Mouse (Mus musculus): ENCODE results near the gene Adam21. TPM values are rescaled to one million over a fixed set of nuclear protein-coding genes. Genes with fewer than 3 reads are reported as not detected.
A peak's percentile ranks its signal among the peaks of the same experiment; 100 is the strongest.

The Adam21 gene
- polyA plus RNA-seq (2016; fragmentation: Nextera tagmentation; extraction: Ambion mirVana) = 0.52 and 0.56 TPM in 2 replicates

DNA sequence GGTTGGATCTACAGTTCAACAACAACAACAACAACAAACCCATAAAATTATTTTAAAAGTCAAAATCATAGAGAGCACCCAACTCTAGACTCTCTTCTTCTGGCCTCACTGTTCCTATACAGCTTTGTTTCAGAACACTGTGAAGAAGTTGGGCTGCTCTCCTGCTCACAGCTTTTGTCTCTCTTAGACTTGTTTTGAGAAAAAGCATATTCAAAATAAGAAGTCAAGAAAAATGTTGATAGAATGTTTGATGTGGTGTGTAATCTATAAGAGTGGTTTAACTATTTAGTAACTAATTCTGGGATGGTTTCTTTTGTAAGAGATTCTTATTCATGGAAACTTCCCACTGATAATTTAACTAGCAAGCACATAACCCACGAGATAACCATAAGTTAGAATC is at the start of gene Adam21:
Gene Adam21 (minus strand): TSS at position 101 of the 400 bp plus-strand sequence.
- H3K4me2 ChIP-seq (replicated peaks) = no peak within 1 kb of the TSS
- no peaks in the 10 kb centered on the region for H3K9me3 ChIP-seq
- no peak within 1 kb of the TSS for H3K4me3 ChIP-seq
- no peaks in the 10 kb centered on the region for H3K27me3 ChIP-seq
- H3K27ac ChIP-seq (replicated peaks) = no peak within 1 kb of the TSS
- peaks cover 21% of the 10 kb centered on the region for H3K36me3 ChIP-seq
- H3K4me1 ChIP-seq = no peaks in the 10 kb centered on the region
- no peak for ATAC-seq (ENCODE audit: low FRiP score, low read depth)
- WGBS = 87% methylated on average over 1 of the region's 1 CpGs
- no peak within 1 kb of the TSS for H3K9ac ChIP-seq (replicated peaks)

DNA sequence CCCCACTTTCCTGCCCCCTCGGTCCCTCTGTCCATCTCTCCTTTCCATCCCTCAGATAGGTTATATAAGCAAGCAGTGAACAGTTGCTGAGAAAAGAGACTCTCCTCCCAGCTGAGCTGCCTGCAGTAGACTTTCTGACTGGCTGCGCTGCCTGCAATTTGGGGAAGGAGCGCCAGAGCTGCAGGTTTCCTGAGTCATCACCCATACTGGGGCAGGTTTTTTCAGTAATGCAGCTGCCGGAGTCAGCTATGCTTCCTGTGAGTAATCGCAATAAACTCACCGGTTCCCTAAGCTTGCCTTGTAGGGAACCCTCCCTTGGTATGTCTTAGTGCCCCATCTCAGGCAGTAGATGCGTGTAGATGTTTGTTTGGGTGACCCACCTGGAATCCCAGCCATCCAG is 48.7 kb upstream of the Adam21 start:
- H3K4me2 ChIP-seq (replicated peaks) = no peak overlapping the region
- H3K9ac ChIP-seq (replicated peaks) = no peak overlapping the region
- no peaks in the 10 kb centered on the region for H3K4me1 ChIP-seq
- 77% methylated on average over 7 of the region's 7 CpGs for WGBS
- H3K27ac ChIP-seq (replicated peaks) = no peak overlapping the region
- no peak overlapping the region for H3K4me3 ChIP-seq
- H3K27me3 ChIP-seq = no peaks in the 10 kb centered on the region; the same call in 1 of the 2 replicates
- no peaks in the 10 kb centered on the region for H3K36me3 ChIP-seq
- no peaks in the 10 kb centered on the region for H3K9me3 ChIP-seq
- ATAC-seq (ENCODE audit: low FRiP score, low read depth) = no peak

DNA sequence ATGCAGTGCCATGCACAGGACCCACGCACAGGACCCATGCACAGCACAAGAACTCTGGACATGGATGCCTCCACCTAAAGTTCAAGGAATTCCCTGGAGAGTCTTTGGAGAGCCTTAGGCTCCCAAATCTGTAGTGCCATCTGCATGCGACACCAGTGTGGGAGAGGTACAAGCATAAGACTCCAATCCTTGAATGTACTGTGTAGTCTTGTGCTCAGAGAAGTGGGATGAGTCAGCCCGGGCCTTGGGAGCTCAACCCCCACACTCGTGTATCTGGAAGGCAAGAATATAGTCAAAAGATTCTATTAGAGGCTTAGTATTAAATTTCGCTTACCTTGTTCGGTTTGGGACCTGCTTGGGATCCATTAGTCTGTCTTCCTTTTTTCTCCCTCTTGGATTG is 47.5 kb upstream of the Adam21 start:
- H3K9ac ChIP-seq (replicated peaks) = no peak overlapping the region
- 80% methylated on average over 6 of the region's 6 CpGs for WGBS

DNA sequence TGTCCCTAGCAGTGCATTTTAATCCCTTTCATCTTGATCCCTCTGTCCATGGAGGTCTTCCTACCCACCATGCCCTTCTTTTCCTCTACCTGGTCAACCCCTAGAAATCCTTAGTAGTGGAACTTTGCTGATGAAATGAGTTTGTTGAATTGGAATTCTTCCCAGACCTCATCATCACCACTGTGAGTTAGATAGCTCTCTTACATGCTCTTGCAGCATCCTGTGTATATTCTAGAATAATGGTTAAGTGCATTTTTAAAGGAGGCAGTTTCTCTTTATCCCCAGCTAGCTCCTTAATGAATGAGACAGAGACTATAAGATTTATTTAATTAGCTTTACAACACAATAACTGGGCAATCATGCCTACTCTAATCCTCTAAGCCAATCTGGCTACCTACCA is 41.2 kb upstream of the Adam21 start:
- ATAC-seq (ENCODE audit: low FRiP score, low read depth) = no peak
- no peaks in the 10 kb centered on the region for H3K9me3 ChIP-seq
- no peak overlapping the region for H3K4me2 ChIP-seq (replicated peaks)
- H3K27ac ChIP-seq (replicated peaks) = no peak overlapping the region
- no peaks in the 10 kb centered on the region for H3K27me3 ChIP-seq
- no peaks in the 10 kb centered on the region for H3K4me1 ChIP-seq
- no peak overlapping the region for H3K9ac ChIP-seq (replicated peaks)
- no peaks in the 10 kb centered on the region for H3K36me3 ChIP-seq
- no peak overlapping the region for H3K4me3 ChIP-seq

More for the DNA sequence above, 47.5 kb upstream of the Adam21 start:
- H3K4me3 ChIP-seq = no peak overlapping the region
- no peaks in the 10 kb centered on the region for H3K36me3 ChIP-seq
- no peaks in the 10 kb centered on the region for H3K9me3 ChIP-seq
- no peaks in the 10 kb centered on the region for H3K4me1 ChIP-seq
- H3K27ac ChIP-seq (replicated peaks) = no peak overlapping the region
- no peak for ATAC-seq (ENCODE audit: low FRiP score, low read depth)
- no peaks in the 10 kb centered on the region; the same call in 1 of the 2 replicates for H3K27me3 ChIP-seq
- H3K4me2 ChIP-seq (replicated peaks) = no peak overlapping the region

DNA sequence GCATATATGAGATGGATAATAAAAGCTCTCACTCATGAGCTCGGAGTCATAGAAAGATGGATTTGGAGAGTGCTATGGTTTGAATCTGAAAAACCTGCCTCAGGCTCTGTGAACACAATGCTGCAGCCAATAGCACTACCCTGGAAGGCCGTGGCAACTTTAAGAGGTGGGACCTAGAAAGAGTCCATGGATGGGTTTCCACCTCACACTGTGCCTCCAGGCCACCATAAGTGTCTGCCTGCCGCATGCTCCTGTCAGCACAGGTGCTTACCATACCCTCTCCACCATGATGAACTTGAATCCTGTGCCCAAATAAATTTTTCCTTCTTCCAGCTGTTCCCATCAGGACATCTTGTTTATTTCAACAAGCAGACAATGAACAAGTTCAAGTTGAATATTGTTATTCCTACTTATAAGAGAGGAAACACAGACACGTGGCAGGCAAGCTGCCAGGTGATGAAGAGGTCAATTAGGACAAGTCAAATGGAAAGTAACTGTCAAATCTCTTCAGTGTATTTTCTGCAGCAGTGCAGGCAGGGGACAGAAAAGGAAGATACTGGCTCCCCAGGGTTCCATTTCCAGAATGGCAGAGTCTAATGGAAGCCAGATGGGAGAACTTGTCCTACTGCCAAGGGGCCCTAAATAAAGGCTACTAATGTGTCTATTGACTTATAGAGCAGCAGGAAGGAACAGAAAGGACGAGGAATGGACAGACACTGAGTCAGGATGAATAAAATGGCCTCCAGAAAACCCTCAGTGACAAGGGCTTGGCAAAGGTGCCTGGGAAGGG is 36.9 kb upstream of the Adam21 start:
- Histone ChIP-seq H3K9ac (replicated peaks) (no peak overlapping the region), H3K4me3 (no peak overlapping the region), H3K27me3 (0 out of 2 replicates have a peak, but pooled peaks cover 3% of the 10 kb centered on the region), H3K4me1 (no peaks in the 10 kb centered on the region), H3K36me3 (no peaks in the 10 kb centered on the region), H3K27ac (replicated peaks) (no peak overlapping the region), H3K4me2 (replicated peaks) (no peak overlapping the region), H3K9me3 (no peaks in the 10 kb centered on the region)
- no peak for ATAC-seq (ENCODE audit: low FRiP score, low read depth)
- 67% methylated on average over 5 of the region's 5 CpGs for WGBS

DNA sequence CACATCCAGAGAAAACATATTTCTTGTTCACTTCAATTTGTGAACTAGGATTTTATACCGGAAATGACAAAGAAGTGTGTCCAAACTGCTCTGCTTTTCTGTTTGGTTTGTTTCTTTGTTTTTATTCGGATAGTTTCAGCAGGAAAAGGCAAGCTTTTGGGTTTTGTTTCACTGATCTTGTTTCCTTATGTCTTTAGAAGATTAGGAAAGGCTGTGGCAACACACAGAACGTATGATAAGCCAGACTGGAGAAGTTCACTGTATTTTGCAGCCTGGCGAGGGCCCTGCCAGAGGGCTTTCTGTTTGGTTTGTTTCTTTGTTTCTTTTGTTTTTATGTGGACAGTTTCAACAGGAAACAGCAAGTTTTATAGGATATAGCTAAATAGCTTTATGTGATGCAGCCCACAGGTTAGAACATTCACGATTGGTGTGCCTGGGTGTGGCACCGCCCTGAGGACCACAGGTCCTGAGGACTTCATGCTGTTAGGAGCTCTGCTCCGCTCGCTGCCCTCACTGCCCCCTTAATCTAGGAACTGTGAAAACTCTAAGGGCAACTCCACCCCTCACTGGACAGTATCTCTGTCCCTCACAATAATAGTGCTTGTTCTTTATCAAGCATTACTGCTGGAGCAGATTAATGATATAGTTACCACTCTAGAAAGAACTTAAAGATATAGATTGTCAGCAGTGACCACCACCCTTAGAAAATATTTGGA is 28.4 kb upstream of the Adam21 start:
- WGBS = 79% methylated on average over 8 of the region's 8 CpGs
- Histone ChIP-seq H3K27ac (replicated peaks) (no peak overlapping the region), H3K27me3 (0 out of 2 replicates have a peak, but pooled peaks cover 6% of the 10 kb centered on the region), H3K4me1 (peaks cover 9% of the 10 kb centered on the region), H3K9ac (replicated peaks) (no peak overlapping the region), H3K4me3 (no peak overlapping the region), H3K4me2 (replicated peaks) (no peak overlapping the region), H3K9me3 (no peaks in the 10 kb centered on the region), H3K36me3 (no peaks in the 10 kb centered on the region)
- ATAC-seq (ENCODE audit: low FRiP score, low read depth) = no peak

DNA sequence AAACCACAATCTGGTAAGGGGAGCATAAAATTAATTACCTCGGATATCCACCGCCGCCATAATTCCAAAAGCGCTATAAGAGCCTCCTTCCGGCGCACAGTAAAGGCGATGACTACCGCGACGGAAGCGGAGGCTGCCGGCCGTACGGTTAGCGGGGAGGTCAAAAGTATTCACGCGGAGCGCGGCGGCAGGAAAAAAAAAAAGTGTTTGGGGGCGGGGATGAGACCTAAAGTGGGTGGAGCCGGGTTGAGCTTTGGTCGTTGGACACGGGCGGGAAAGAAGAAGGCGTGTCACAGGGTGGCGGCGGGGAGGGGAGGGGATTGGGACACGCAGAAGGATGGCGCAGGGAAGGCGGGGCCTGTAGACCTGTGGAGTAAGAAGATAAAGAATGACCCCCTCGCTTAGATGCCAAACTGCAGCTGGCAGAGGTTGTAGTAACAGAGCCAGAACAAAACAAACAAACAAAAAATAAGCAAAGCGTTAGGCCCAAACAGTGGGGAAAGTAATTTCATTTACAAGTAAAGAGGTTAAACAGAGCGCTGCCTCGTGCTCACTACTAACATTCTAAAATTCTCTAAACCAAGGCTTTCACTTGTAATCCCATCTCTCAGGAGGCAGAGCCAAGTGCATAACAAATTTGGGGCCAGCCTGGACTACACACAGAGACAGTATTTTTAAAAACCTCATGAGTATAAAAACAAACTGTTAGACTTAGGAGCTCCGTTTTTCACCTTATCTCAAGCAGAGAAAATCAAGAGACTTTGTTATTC is 26.8 kb upstream of the Adam21 start, which contains the start of gene Med6:
Gene Med6 (minus strand): TSS at position 107 of the 770 bp plus-strand sequence.
- H3K4me3 ChIP-seq = peak within 1 kb of the TSS; percentile 73
- peak within 1 kb of the TSS; percentile 15; the same call in 1 of the 2 replicates for H3K27ac ChIP-seq (replicated peaks)
- 0 out of 2 replicates have a peak, but pooled peaks cover 3% of the 10 kb centered on the region for H3K27me3 ChIP-seq
- peaks cover 4% of the 10 kb centered on the region for H3K36me3 ChIP-seq
- peak within 1 kb of the TSS; percentile 74 for H3K4me2 ChIP-seq (replicated peaks)
- peak within 1 kb of the TSS; percentile 67 for H3K9ac ChIP-seq (replicated peaks)
- ATAC-seq (ENCODE audit: low FRiP score, low read depth) = peak; percentile 97
- H3K9me3 ChIP-seq = no peaks in the 10 kb centered on the region
- peaks cover 9% of the 10 kb centered on the region for H3K4me1 ChIP-seq
- 3% methylated on average over 36 of the region's 36 CpGs for WGBS

DNA sequence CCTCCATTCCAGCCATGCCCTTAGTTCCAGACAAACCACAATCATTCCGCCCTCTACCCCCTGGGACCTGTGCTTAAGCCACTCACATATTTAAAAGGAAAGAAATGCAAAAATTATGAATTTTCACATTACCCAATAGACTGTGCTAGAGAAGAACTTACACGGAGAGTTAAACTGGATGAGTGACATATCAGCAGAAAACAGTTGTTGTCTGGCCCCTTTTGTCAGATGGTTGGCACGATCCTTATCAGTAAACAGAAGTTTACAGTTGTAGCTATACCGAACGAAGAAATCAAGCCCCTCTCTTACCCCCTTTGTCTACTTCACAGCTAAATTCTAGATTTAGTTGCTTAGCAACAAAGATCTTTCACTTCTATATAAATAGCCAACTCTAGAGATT is 343 bp downstream of the Adam21 start:
- Histone ChIP-seq H3K36me3 (peaks cover 18% of the 10 kb centered on the region), H3K27me3 (no peaks in the 10 kb centered on the region), H3K4me3 (no peak overlapping the region), H3K4me1 (no peaks in the 10 kb centered on the region), H3K9me3 (no peaks in the 10 kb centered on the region), H3K27ac (replicated peaks) (no peak overlapping the region), H3K4me2 (replicated peaks) (no peak overlapping the region), H3K9ac (replicated peaks) (no peak overlapping the region)
- no peak for ATAC-seq (ENCODE audit: low FRiP score, low read depth)
- 88% methylated on average over 5 of the region's 5 CpGs for WGBS

DNA sequence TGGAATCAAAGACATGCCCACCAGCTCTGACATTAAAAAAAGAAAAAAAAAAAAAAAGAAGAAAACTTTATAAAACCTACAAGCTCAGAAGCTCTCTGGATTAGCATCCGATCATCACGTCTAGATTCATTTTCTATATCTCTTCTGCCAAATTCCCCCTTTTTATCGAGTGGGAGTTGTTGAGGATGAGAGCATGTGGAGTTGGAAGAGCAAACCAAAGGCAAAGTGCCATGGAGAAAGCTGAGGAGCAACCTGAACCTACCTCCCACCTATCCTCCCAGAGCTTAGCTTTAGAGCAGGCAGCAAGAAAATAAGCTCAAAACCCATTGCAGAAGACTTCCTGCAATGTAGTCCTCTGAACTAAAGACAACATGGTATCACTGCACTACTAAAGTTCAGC is 4.1 kb downstream of the Adam21 start:
- H3K27me3 ChIP-seq = no peaks in the 10 kb centered on the region
- no peaks in the 10 kb centered on the region for H3K36me3 ChIP-seq
- no peak for ATAC-seq (ENCODE audit: low FRiP score, low read depth)
- no peaks in the 10 kb centered on the region for H3K4me1 ChIP-seq
- H3K9ac ChIP-seq (replicated peaks) = no peak overlapping the region
- WGBS = 90% methylated on average over 3 of the region's 3 CpGs
- H3K4me3 ChIP-seq = no peak overlapping the region
- H3K9me3 ChIP-seq = no peaks in the 10 kb centered on the region
- H3K27ac ChIP-seq (replicated peaks) = no peak overlapping the region
- H3K4me2 ChIP-seq (replicated peaks) = no peak overlapping the region

DNA sequence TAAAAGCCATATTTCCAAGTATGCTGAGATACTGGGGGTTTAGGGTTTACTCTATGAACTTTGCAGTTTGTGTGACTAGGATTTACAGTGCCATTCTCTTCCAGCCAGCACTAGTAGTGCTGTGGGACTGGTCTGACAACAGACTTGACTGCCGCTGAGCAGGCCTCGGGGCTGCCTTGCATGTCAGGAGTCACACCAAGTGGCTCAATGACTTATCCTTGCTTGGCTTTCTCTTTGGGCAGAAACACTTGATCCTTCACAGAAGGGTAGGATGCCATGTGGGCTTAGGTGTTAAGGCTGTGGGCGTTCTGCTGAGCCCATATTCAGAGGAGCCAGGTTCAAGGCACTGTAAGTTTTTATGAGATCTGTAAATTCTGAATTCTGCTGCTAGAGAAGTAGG is 19.0 kb downstream of the Adam21 start:
- H3K27me3 ChIP-seq = no peaks in the 10 kb centered on the region
- 83% methylated on average over 3 of the region's 3 CpGs for WGBS
- H3K9me3 ChIP-seq = no peaks in the 10 kb centered on the region
- no peak overlapping the region for H3K27ac ChIP-seq (replicated peaks)
- H3K9ac ChIP-seq (replicated peaks) = no peak overlapping the region
- no peaks in the 10 kb centered on the region for H3K4me1 ChIP-seq
- H3K4me3 ChIP-seq = no peak overlapping the region
- H3K4me2 ChIP-seq (replicated peaks) = no peak overlapping the region
- no peaks in the 10 kb centered on the region for H3K36me3 ChIP-seq
- no peak for ATAC-seq (ENCODE audit: low FRiP score, low read depth)

DNA sequence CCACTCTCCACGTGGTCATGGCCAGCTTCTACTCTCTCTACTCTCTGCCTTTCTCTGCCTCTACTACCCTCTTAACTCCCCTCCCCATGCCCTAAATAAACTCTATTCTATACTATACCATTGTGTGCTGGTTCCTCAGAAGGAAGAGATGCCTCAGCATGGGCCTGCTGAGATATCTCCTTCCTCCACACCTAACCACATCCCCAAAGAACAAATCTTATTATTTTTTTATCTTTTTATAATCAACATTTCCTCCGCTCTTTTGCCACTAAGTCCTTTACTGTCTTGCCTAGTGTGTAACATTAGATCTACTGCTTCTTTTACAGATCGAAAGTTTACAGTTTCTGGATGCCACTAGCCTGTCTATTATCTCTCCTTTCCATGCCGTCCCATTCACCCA is 21.1 kb downstream of the Adam21 start:
- 69% methylated on average over 4 of the region's 4 CpGs for WGBS
- Histone ChIP-seq H3K27ac (replicated peaks) (no peak overlapping the region), H3K27me3 (no peaks in the 10 kb centered on the region), H3K4me2 (replicated peaks) (no peak overlapping the region), H3K36me3 (no peaks in the 10 kb centered on the region), H3K4me3 (no peak overlapping the region), H3K4me1 (no peaks in the 10 kb centered on the region), H3K9me3 (no peaks in the 10 kb centered on the region), H3K9ac (replicated peaks) (no peak overlapping the region)
- ATAC-seq (ENCODE audit: low FRiP score, low read depth) = no peak

DNA sequence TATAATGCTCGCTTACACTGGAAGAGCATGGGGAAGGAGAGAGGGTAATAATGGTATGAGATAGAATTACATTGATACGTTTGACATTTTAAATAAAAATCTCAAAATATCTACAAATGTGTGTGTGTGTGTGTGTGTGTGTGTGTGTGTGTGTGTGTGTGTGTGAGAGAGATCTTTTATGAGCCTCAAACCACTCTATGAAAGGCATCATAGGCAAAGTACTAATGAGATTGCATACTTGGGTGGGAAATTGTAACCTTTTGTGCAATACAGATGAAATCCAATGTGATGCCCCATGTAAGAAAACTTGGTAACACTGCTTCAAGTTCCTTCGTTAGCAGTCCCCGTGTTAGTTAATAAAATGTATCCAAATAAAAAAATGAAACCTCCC is 35.2 kb downstream of the Adam21 start:
- Histone ChIP-seq H3K4me1 (peaks cover 17% of the 10 kb centered on the region), H3K4me3 (peak overlapping the region; percentile 78), H3K9me3 (no peaks in the 10 kb centered on the region), H3K9ac (replicated peaks) (peak overlapping the region; percentile 87), H3K27ac (replicated peaks) (peak overlapping the region; percentile 71; the same call in 1 of the 2 replicates), H3K27me3 (no peaks in the 10 kb centered on the region), H3K36me3 (no peaks in the 10 kb centered on the region), H3K4me2 (replicated peaks) (peak overlapping the region; percentile 88)
- WGBS = 44% methylated on average over 4 of the region's 4 CpGs
- ATAC-seq (ENCODE audit: low FRiP score, low read depth) = no peak; the same call in 1 of the 2 replicates

Data from midbrain, embryonic 12.5 days (tissue).